Mouse (Mus musculus) lung, embryonic 14.5 days (tissue): ENCODE results near the gene Mrpl52. TPM values are rescaled to one million over a fixed set of nuclear protein-coding genes. Genes with fewer than 3 reads are reported as not detected.

Experiments used
- ATAC-seq: fragments of 200-750 bp; cut with Nextera tagmentation; 2 replicates; pipeline ENCODE4 v1.8.0; 2017; ENCODE audit warnings: mild to moderate bottlenecking, moderate TSS enrichment, moderate library complexity; ENCODE audit not compliant: insufficient read depth
- DNase-seq: peaks from one replicate; pipeline ENCODE4 v3.0.0-alpha.2; 2015
- H3K27ac ChIP-seq: fragments of 300-500 bp; sonication (generic); 2 replicates; pipeline ENCODE4 v1.5.1; 2014; ENCODE audit warnings: low read depth, mild to moderate bottlenecking, moderate library complexity
- H3K27me3 ChIP-seq: fragments of 300-500 bp; sonication (generic); 2 replicates; pipeline ENCODE4 v1.6.1; 2014; ENCODE audit warnings: low read length, control low read depth; ENCODE audit not compliant: insufficient read depth
- H3K36me3 ChIP-seq: fragments of 300-500 bp; sonication (generic); 2 replicates; pipeline ENCODE4 v1.6.1; 2014; ENCODE audit warnings: control low read depth; ENCODE audit not compliant: insufficient read depth
- H3K4me1 ChIP-seq: fragments of 300-500 bp; sonication (generic); 2 replicates; pipeline ENCODE4 v1.6.1; 2014; ENCODE audit warnings: antibody characterized with exemption, control low read depth; ENCODE audit not compliant: insufficient read depth
- H3K4me2 ChIP-seq: fragments of 300-500 bp; sonication (generic); 2 replicates; pipeline ENCODE4 v1.6.1; 2014; ENCODE audit warnings: mild to moderate bottlenecking
- H3K4me3 ChIP-seq: fragments of 300-500 bp; sonication (generic); 2 replicates; pipeline ENCODE4 v1.5.1; 2014; ENCODE audit warnings: low read depth, low read length
- H3K9ac ChIP-seq: fragments of 300-500 bp; sonication (generic); 2 replicates; pipeline ENCODE4 v1.6.1; 2014
- H3K9me3 ChIP-seq: fragments of 300-500 bp; sonication (generic); 2 replicates; pipeline ENCODE4 v1.6.1; 2016; ENCODE audit warnings: low read depth, low read length, control low read depth
- CTCF ChIP-seq: IDR thresholded peaks from 2 replicates; pipeline ENCODE4 v1.5.1; 2016; ENCODE audit warnings: antibody characterized with exemption, low read depth
- WGBS: fragments of 180-500 bp; shearing (Covaris S2); extraction: QIAGEN DNeasy Blood & Tissue Kit; methylation state at CpG from one replicate; pipeline ENCODE4 v1.1.7; 2014; 5-methylcytosine and 5-hydroxymethylcytosine counted together
- polyA plus RNA-seq: library from polyadenylated mRNA; unstranded; fragments of >200 nt; fragmentation: Nextera tagmentation; extraction: Ambion mirVana; gene quantifications from 2 replicates; pipeline ENCODE4 v1.2.1, GENCODE M21; 2014

Mrpl52 gene
- polyA plus RNA-seq, 1 experiment from 2014 or later, result 274 TPM

DNA sequence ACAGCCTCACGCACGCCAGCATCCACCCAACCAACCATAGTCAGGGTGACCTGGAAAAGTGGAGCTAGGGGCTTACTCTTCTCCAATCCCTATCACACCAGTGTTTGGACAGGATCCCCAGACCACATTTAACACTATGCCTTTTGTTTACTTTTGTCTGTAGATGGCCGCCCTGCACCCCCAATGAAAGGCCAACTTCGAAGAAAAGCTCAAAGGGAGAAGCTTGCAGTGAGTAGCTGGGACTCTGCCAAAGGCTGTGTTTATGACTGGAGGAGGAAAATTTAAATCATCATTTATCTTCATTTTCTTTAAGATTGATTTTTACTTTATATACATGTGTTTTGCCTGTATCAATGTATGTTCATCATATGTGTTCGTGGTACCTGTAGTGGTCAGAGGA is 1.7 kb downstream of the Mrpl52 start:
- Histone ChIP-seq H3K9ac (no peak overlapping the region), H3K4me2 (peak overlapping the region; percentile 64; the same call in 1 of the 2 replicates), H3K36me3 (peaks cover 5% of the 10 kb centered on the region; the same call in 1 of the 2 replicates), H3K27me3 (no peaks in the 10 kb centered on the region), H3K4me3 (no peak overlapping the region), H3K9me3 (no peaks in the 10 kb centered on the region), H3K4me1 (peaks cover 18% of the 10 kb centered on the region), H3K27ac (no peak overlapping the region)
- TF ChIP-seq CTCF, result no peak
- DNase-seq, result peak; percentile 70
- ATAC-seq, result no peak
- WGBS, result 65% methylated on average over 5 of the region's 5 CpGs

DNA sequence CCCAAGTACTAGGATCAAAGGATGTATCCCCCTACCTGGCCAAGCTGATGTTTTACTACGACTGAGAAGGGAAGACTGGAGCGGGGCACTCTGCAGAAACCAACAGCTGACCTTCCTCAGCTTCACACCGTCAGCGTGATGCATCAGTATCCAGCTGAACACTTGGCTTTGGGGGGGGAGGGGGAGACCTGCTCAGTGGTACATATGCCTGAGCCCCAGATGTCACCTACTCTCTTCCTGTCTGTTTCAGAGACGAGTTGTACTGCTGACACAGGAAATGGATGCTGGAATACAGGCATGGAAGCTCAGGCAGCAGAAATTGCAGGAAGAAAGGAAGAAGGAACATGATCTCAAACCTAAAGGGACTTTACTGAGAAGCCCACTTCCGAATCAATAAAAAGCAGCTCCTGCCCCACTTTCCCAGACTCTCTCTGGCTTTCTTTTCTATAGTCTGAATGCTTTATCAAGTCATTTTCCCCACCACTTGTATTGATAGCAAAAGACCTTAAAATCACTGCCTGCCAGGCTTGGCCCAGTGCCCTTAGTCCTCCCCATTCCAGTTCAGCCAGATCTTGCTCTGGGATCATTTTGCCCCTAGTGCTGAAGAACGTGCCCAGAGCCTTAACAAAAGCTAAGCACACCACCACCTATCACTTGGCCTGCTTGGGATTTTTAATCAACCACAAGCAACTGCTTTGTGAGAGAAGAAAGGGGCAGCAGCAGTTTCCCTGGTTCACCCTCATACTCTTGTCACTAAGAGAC is 2.8 kb downstream of the Mrpl52 start:
- 0 out of 2 replicates have a peak overlapping the region, but pooled peaks have one; percentile 1 for H3K4me3 ChIP-seq
- no peak for ATAC-seq
- no peak overlapping the region for H3K9ac ChIP-seq
- no peak for TF ChIP-seq CTCF
- peak overlapping the region; percentile 94; the same call in 1 of the 2 replicates for H3K4me2 ChIP-seq
- peaks cover 12% of the 10 kb centered on the region; the same call in 1 of the 2 replicates for H3K36me3 ChIP-seq
- WGBS, result 31% methylated on average over 7 of the region's 7 CpGs
- no peaks in the 10 kb centered on the region for H3K9me3 ChIP-seq
- H3K4me1 ChIP-seq, result peaks cover 28% of the 10 kb centered on the region
- no peaks in the 10 kb centered on the region for H3K27me3 ChIP-seq
- DNase-seq, result peak; percentile 43
- H3K27ac ChIP-seq, result peak overlapping the region; percentile 99; the same call in 1 of the 2 replicates

DNA sequence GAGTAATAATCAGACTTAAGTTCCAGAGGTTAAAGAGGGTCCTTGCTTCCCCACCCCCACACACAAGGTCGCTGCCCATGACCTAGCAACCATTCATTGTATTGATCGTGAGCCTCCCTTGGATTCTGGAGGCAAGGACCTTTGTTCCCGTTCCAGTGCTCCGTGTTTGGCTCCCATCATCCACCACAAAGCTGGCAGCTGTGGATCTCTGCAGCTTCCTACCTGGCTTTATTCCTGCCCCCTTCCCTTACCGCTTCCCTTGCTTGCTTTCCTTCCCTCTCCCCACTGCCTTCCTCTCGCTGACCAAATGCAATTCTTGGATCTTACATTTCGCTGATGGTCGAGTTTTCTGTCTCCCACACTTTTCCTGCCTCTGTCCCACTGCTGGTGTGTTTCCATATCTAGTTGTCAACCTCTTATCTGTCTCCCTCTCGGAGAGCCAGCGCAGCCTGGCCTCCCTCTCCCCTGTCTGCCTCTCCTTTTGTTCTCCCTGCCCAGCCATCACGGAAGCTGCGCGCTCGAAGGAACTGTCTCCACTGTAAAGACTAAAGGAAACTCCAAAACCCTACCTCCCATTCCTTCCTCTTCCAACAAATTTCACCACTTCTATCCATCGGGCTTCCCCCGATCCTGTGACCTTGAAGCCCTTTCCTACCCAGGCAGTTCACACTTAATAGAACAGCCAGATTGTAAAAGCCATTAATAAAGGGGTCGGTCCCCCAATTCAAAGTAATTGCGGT is 3.9 kb downstream of the Mrpl52 start:
- peak; percentile 54 for DNase-seq
- Histone ChIP-seq H3K36me3 (peaks cover 14% of the 10 kb centered on the region), H3K27ac (peak overlapping the region; percentile 99), H3K4me2 (peak overlapping the region; percentile 94), H3K4me1 (peaks cover 35% of the 10 kb centered on the region), H3K27me3 (no peaks in the 10 kb centered on the region), H3K9ac (peak overlapping the region; percentile 98), H3K4me3 (peak overlapping the region; percentile 90), H3K9me3 (no peaks in the 10 kb centered on the region)
- no peak for TF ChIP-seq CTCF
- ATAC-seq, result no peak
- 5% methylated on average over 18 of the region's 18 CpGs for WGBS

DNA sequence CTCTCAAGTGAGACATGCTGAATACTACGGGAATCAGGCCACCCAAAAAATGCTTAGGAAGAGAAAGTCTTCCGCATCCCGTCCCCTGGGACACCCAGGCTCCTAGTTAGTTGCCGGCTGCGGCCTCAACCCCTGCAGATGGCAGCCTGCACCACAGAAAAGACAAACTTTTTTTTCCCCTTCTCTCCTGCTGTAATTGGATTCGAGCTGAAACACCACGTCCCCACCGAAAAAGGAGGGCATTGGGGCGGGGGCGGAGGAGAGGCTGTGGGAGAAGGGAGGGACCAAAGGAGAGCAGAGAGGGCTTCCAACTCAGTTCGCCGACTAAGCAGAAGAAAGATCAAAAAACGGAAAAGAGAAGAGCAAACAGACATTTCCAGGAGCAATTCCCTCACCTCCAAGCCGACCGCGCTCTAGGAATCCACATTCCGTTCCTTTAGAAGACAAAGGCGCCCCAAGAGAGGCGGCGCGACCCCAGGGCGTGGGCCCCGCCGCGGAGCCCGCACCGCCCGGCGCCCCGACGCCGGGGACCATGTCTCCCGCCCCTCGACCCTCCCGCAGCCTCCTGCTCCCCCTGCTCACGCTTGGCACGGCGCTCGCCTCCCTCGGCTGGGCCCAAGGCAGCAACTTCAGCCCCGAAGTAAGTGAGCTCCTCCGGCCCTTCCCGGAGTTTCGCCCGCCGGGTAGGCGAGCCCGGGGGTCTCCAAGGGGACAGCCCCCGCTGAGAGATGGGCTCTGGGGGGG is 4.8 kb downstream of the Mrpl52 start, which contains the start of gene Mmp14:
Mmp14 (plus strand) TSS at position 279 of the 744 bp plus-strand sequence.
- Histone ChIP-seq H3K27ac (peak within 1 kb of the TSS; percentile 99), H3K4me2 (peak within 1 kb of the TSS; percentile 94), H3K36me3 (peaks cover 23% of the 10 kb centered on the region), H3K4me3 (peak within 1 kb of the TSS; percentile 90), H3K9ac (peak within 1 kb of the TSS; percentile 98), H3K4me1 (peaks cover 33% of the 10 kb centered on the region), H3K27me3 (no peaks in the 10 kb centered on the region), H3K9me3 (no peaks in the 10 kb centered on the region)
- WGBS, result 1% methylated on average over 49 of the region's 49 CpGs
- peak; percentile 48 for TF ChIP-seq CTCF
- ATAC-seq (peak; percentile 71), DNase-seq (peak; percentile 88)

DNA sequence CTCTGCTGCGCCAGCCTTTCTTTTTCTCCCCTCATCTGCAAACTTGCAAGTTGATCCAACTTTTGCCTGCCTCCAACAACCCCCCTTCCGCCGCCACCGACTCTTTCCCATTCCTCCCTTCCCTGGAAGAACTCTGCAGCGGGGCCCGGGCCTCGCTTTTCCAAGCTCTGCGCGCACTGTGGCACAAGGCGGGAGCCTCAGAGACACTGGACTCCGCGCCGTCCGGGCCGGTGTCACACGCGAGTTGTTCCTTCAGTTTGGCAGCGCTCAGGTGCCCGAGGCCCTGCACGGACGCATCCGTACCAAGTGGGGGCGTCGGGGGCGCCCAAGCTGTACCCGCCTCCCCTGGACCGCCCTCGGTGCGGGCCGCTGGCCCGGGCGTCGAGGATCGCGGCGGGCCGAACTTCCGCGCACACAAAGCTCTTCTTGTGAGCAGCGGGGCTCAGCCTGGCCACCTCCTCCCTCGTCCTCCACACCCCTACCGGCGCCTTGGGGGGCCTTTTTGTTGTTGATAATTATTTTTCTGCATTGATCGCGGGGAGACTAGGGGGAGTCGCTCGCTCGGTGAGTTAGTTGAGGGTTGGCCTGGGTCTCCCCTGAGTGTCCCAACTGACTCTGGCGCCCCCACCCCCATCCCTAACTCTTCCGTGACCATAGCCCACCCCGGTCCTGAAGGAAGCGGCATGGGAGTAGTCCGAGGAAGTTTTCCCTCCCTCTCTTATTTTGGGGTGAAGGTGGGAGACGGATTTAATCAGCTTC is 5.5 kb downstream of the Mrpl52 start:
- DNase-seq (peak; percentile 72), ATAC-seq (peak; percentile 45)
- under 1% methylated on average over 54 of the region's 54 CpGs for WGBS
- Histone ChIP-seq H3K4me1 (peaks cover 33% of the 10 kb centered on the region), H3K27me3 (no peaks in the 10 kb centered on the region), H3K4me2 (peak overlapping the region; percentile 94), H3K36me3 (peaks cover 31% of the 10 kb centered on the region), H3K9me3 (no peaks in the 10 kb centered on the region), H3K9ac (peak overlapping the region; percentile 98), H3K27ac (peak overlapping the region; percentile 99), H3K4me3 (peak overlapping the region; percentile 90)
- TF ChIP-seq CTCF, result 0 out of 2 replicates have a peak, but pooled peaks have one; percentile 26
